Mouse (Mus musculus) frontal cortex, postnatal 25 days (tissue): ENCODE results near the gene Gm1043.

Source experiments
- DNase-seq, 2 experiments: peaks; one replicate each; pipeline ENCODE4 v3.0.0; 2022; ENCODE audit warnings: low spot score in 2 of 2

The Gm1043 gene

GRCm38 (mm10) chr5:37242360-37243168 lies 157.4 kb downstream of the Gm1043 start:
- DNase-seq, result no peak

DNA sequence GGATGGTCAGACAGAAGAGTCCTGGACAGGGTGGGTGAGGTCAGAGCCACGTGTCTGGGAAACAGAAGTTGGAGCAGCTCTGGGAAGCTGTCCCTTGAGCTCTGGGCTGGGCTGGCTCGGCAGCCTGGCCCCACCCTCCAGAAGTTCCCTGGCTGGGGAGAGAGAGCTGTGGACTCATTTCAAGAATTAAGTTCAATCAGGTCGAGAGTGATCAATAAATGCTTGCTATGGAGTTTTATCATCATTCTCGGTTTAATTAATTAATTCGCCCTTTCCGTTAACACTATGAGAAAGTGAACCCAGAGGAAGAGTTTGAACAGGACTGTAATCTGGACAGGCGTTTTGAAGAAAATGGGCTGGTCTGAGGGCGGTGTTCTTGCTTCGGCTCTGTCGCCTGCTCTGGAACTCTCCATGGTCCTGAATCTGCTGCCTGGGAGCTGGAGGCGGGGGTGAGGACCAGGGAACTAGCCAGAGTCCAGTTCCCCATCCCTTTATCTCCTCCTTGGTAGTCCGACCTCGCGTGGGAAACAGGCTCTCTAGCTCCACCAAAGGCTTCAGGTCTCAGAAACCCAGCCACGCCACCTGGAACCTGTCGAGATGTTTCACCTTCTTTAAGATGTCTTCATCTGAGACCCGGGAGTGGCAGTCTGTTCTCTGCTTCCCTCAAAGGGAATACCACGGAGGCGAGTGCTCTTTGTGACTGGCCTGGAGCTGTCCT lies 158.2 kb downstream of the Gm1043 start:
- no peak for DNase-seq

DNA sequence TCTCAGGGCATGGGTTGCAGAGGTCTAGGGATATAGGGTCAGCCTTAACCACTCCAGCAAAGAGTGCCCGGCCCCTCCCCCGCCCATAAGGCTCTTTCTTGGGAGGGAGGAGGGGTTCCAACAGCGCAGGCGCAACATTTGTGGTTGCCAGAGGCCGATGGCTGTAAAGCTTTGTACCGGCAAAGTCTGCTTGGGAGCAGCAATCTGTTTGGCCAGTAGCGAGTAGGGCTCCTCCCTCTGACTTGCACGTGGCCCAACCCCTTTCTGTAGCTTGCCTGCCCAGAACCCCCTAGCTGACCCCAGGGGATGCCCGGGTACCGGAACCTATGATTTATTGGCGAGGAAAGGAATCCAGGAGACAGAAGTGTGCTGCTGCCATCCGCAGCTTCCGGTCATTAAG lies 159.0 kb downstream of the Gm1043 start:
- peak; percentile 49 to 60 for DNase-seq

DNA sequence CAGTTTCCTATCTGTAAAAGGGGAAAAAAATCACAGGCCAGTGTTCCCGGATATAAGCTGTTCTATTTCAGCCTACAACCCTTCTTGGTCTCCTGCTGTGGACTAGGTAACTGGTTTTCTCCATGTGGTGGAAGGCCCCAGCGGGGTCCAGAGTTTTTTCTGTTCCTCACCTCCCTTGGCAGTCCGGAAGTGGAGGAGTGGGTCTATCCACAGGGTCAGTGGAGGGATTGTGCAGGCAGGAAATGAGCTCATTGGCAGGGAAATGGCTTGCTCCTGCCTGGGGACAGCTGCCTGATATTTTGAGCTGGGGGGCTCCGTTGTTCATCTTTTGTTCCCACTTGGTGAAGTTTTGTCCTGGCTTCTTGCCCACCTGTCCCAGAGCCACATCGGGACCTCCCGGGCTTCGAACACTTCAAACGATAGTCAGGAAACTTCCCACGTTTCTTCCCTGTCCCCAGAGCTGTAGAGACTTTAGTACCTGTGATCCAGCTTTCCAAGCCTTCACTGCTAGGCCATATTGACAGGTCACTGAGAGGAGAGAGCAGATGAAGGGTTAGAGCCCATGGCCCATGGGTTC lies 159.6 kb downstream of the Gm1043 start:
- DNase-seq, result no peak

- DNase-seq, result peak; percentile 48 to 61
Measured at GRCm38 (mm10) chr5:37245651-37246050, 160.5 kb downstream of the Gm1043 start.

DNA sequence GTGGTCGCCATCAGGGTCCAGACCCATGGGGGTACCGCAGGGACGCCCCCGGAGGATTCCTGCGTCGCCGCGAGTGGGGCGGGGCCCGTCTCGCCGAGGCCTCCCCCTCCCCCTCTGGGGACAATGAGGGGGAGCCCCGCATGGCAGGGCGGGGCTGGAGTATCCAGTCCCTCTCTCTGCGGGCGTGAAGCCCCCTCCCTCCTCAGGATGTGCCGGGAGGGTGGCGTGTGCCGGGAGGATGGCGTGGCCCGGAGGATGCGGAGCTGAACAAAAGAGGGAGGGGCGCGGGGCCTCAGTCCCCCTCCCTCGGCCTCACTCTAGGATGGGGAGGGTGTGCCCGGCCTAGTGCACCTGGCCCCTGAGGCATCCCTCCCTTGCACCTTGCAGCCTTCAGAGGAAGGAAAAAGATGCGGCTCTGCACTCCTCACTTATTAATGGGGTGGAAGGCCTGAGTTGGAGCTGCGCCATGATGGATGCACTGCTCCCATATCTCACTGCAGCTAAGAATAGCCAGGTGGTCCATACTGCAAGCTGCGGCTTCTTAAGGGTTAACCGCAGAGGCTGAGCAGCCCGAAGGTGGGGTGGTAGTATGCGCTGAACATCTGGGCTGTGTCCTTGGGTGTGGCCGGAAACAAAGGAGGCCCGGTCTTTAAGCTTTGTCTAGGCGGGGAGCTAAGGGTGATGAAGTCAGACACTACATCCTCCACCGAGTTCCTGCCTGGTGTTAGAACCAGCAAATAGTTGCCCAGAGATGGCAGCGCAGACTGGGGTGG lies 161.2 kb downstream of the Gm1043 start:
- no peak for DNase-seq

- no peak for DNase-seq
Measured at GRCm38 (mm10) chr5:37247456-37247855, 162.3 kb downstream of the Gm1043 start.

DNA sequence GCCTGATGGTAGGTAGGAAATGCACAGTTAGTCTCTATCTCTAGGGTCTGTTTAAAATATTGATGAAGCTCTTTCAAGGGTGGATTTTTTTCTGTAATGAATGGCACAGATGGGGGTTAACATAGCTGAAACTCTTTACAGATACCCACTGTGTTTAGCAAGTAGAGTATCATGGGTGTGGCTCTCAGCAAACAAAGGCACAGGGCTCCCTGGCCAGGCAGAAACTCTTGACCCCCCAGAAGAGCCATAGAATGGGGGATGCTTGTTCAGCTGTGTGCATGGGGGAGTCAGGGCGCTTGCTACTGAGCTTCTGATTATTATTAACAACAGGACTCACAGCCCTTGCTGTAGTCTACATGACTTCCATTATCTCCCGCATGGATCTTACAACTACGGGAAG lies 163.7 kb downstream of the Gm1043 start:
- DNase-seq, result no peak

- DNase-seq, result no peak
Measured at GRCm38 (mm10) chr5:37251596-37251995, 166.4 kb downstream of the Gm1043 start.

- no peak for DNase-seq
Measured at GRCm38 (mm10) chr5:37252101-37252804, 167.1 kb downstream of the Gm1043 start.

GRCm38 (mm10) chr5:37254523-37254922 lies 169.4 kb downstream of the Gm1043 start:
- no peak for DNase-seq

DNA sequence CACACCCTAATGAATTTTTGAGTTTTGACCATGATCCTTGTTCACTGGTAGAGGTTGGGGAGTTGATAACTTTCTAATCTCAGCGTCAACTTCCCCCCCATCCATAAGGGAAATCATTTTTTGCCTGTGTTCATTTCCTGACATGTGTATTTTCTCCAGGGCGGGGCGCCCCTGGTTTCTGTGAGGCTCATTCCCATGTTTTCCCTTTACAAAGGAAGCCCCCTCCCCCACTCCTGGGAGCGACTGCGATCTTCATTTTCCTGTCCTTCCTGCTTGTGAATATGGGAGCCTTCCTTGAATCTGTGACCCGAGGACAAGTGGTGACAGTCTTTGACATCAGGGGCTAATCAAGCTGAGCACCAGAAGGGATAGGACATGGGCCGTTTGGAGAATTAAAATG lies 171.7 kb downstream of the Gm1043 start:
- no peak for DNase-seq

- no peak for DNase-seq
Measured at GRCm38 (mm10) chr5:37257243-37257642, 172.1 kb downstream of the Gm1043 start.

- DNase-seq, result no peak
Measured at GRCm38 (mm10) chr5:37261734-37262133, 176.6 kb downstream of the Gm1043 start.

GRCm38 (mm10) chr5:37263816-37264215 lies 178.6 kb downstream of the Gm1043 start:
- no peak for DNase-seq
